Mouse (Mus musculus) heart, adult 8-10 months (tissue): ENCODE data around the gene Rasgef1b. TPM values are rescaled to one million over a fixed set of nuclear protein-coding genes. Genes with fewer than 3 reads are reported as not detected.

Source experiments
- DNase-seq: peaks from one replicate; pipeline ENCODE4 v3.0.0; 2022; ENCODE audit warnings: low spot score
- total RNA-seq, 4 experiments: library from RNA; stranded (reverse); gene quantifications; 2 replicates each; pipeline ENCODE4 v1.2.4; 2022

The Rasgef1b gene
- total RNA-seq, 4 experiments from 2014 or later: 6.4 to 12.0 (median 9.1) TPM

DNA sequence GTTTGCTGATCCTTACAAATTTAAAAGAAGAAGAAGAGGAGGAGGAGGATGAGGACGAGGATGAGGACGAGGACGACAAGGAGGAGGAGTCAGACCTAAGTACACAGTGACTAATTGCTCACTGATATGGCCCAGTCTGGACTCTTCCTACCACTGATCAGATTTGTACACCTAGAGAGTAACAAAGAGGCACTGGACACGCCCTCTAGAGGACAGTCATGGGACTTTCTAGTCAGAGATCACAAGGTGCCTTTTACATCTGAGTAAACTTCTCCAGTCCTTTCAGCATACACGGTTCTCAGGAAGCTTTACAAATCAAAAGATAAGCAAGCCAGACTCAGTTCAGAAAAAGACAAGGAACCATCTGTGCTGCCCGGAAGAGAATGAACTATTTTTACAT, 20.2 kb downstream of the Rasgef1b start:
- DNase-seq: no peak

DNA sequence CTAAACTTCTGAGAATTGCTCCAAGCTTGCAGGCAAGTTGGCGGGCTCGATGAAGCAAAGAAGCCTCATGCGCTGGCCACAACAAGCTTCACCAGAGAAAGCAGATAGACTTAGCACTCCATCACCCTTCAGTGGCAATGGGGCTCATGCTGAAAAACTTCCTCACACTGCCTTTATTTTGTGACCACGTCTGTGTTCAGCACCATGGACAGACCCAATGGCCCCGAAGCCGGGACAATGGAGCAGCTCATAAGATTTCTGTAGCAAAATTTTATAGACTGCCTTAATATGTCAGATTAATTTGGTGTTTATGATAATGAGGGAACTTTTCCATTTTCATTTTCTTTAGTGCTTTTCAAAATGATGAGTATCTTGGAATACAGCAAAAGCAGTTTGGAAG, 21.6 kb downstream of the Rasgef1b start:
- DNase-seq: no peak

- no peak for DNase-seq
Observed at GRCm38 (mm10) chr5:99701811-99702210, 27.1 kb downstream of the Rasgef1b start.

- no peak for DNase-seq
Observed at GRCm38 (mm10) chr5:99694712-99695360, 34.0 kb downstream of the Rasgef1b start.

DNA sequence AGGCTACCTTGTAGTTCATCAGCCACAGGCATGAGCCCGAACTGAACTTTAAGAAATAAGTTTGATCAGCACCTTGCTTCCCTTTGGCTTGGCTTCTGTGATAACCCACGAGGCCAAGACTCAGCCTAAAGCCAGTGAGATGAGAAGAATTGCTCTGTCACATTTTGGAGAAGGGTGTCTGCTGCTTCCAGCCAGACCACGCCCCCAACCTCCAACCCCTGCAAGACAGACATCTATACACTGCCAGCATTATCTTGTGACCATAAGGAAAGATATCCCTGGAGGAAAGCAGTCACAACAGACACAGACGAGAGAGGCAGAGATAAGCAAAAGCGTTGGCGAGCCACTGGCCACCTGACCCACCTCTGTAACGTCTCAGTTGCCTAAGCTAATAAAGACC, 39.0 kb downstream of the Rasgef1b start:
- DNase-seq: no peak

DNA sequence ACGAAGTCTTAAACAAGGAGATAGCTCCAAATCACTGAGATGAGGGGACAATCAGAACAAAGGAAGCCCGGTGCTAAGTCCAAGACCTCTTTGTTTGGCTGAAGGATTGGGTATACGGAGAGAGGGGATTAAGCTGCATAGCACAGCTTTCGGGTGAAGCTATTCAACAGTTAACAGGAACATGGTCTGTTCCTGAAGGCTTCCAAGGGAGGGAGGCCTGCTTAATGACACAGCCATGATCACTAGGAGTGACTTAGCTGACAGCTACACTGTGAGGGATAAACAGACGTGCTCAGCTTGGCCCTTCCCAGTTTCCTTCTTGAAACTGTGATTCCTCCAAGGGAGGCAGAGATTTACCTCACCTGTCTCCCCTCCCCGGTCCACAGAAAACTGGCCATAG, 41.0 kb downstream of the Rasgef1b start:
- no peak for DNase-seq

- DNase-seq: no peak
Observed at GRCm38 (mm10) chr5:99684023-99684422, 44.8 kb downstream of the Rasgef1b start.

DNA sequence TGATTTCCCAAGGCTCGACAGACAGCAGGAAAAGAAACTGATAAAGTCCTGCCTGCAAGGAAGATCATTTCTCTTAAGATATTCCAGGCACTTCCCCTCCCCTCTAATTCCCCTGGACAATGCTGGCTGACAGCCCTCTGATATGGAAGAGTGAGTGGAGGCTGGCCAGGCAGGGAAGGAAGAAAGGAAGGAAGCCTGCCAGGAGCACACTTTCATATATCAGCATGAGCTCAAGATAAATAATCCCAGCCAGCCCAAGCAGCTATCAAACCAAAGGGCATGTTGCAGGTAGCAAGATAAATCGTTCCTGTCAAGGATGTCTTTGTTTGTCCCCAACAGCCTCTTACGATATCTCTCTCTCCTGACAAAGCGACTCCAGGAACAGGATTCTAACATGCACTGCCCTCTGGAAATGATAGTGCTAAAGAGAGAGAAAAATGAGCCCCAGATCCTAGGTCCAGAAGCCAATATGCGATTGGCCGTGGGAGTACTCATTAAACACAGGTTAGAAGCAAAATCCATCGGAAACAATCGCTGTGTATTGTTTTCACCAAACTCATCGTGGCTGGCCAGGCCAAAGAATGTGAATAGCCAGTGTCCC, 58.8 kb downstream of the Rasgef1b start:
- no peak for DNase-seq

DNA sequence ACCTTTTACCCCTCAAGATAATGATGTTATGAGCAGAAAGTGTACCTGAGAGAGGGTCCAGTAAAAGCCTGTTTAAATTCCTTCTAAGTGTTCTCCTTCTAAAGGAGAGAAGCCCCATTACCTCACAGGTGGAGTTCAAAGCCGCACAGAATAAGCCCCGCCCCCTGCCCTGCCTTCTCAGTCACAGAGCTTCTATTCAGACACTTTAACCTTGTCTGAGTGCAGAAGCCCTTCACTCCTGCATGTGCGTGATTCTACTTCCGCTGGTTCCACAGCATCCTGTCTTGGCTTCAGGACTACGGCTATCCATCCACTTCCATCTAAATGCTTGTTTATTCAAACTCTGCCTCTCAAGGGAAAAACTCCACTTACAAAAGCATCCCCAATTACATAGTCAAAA, 72.8 kb downstream of the Rasgef1b start:
- no peak for DNase-seq

GRCm38 (mm10) chr5:99652931-99653330, 75.9 kb downstream of the Rasgef1b start:
- DNase-seq: no peak

DNA sequence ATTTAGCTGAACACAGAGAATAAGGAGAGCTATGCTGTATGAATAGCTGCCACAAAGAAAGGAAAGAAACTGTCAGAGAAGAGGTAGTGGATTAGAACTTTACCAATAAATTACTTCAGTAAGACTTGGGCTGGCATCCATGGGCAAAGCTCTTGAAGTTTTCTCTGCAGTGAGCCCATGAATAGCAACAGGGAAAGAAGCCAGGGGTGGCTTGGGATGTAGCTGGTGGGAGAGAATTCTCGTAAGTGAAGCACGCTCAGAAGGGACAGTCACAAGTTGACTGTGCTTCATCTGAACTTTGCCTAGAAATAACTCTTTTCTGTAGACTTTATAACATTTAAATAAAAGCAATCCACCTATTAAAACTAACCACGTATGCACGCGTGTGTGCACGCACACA, 87.5 kb downstream of the Rasgef1b start:
- no peak for DNase-seq

GRCm38 (mm10) chr5:99636575-99636974, 92.3 kb downstream of the Rasgef1b start:
- no peak for DNase-seq

- DNase-seq: no peak
Observed at GRCm38 (mm10) chr5:99634010-99634541, 94.8 kb downstream of the Rasgef1b start.

GRCm38 (mm10) chr5:99633548-99633947, 95.3 kb downstream of the Rasgef1b start:
- DNase-seq: no peak

DNA sequence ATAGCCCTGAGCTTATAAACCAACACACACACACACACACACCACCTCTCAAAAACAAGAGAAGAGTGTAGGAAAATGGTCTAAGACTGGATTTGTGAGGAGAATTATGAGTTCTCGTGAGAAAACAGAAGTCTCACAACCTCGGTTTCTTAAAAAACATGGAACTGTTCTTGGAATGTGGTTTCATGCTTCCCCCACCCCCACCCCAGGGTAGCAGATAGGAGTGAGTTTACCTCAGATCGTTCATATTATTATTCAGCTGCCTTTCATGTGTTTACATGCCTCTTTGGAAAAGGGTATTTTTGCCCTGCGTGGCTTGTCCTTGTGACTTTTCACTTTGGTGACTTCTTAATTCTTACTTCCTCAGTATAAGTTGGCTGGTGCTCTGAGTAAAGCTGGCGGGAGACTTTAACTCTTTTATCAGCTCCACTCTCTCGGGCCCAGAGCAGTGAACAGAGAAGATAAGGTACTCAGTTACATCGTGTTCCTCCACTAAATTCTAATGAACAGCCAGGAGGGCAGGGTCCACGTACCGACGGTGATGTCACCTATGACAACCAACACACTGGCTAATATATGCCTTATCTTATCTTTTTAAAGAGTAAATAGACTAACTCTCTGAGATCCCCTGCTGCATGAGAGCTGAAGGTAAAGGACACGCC, 96.1 kb downstream of the Rasgef1b start:
- no peak for DNase-seq

GRCm38 (mm10) chr5:99630087-99630486, 98.8 kb downstream of the Rasgef1b start:
- DNase-seq: peak; percentile 4

- DNase-seq: no peak
Observed at GRCm38 (mm10) chr5:99625603-99626002, 103.3 kb downstream of the Rasgef1b start.

- no peak for DNase-seq
Observed at GRCm38 (mm10) chr5:99620771-99621170, 108.1 kb downstream of the Rasgef1b start.

- DNase-seq: no peak
Observed at GRCm38 (mm10) chr5:99617271-99617800, 111.5 kb downstream of the Rasgef1b start.

DNA sequence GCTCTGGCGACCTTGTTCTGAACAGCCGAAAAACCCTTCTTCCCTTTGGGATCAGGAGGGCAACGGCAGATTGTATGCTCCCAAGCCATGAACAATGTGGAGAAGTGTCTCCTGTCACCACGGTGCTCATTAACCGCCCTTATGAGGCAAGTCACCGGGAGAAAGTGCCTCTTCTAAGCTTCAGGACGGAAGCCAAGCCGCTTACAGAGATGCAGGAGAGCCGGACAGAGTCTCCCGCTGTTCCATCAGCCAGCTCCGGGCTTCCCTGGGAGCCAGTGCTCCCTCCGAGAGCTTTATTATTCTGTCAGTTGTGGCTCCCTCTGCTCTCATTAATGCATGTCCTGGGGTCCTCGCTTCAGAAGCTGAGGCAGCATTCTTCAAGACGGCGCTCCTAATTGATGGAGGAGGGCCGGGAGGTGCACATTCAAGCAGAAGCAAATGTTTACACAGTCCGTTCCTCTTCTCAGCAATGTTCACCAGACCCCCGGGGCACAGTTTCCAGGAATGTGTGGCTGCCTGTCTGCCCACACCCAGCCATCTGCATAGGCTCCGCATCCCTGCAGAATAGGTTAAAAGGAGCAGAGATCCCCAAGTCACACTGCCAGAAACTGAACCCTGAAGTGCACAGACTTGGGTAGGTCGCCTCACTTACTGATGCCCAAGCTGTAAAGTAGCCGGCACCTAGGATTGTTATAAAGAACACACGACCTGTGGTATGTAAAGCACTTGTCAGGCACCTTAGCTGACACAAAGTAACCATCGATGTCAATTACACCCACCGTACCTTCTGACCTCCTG, 115.3 kb downstream of the Rasgef1b start:
- DNase-seq: no peak

- DNase-seq: no peak
Observed at GRCm38 (mm10) chr5:99607602-99608001, 121.3 kb downstream of the Rasgef1b start.
